Mouse (Mus musculus) C2C12 (cell line): ENCODE measurements around the gene Copb1. TPM values are rescaled to one million over a fixed set of nuclear protein-coding genes. Genes with fewer than 3 reads are reported as not detected.

Experiments used
- H3K27me3 ChIP-seq: one replicate; pipeline ENCODE4 v1.6.1; 2011; ENCODE audit not compliant: control insufficient read depth, insufficient read depth, insufficient read length
- H3K36me3 ChIP-seq: one replicate; pipeline ENCODE4 v1.6.1; 2011; ENCODE audit not compliant: control insufficient read depth, insufficient read depth
- H3K4me3 ChIP-seq: one replicate; pipeline ENCODE4 v1.5.1; 2011; ENCODE audit warnings: mild to moderate bottlenecking, control low read depth; ENCODE audit not compliant: poor library complexity, insufficient read depth, severe bottlenecking
- H3K79me2 ChIP-seq: one replicate; pipeline ENCODE4 v1.6.1; 2011; ENCODE audit not compliant: control insufficient read depth, insufficient read depth
- H3K79me3 ChIP-seq: one replicate; pipeline ENCODE4 v1.6.1; 2011; ENCODE audit warnings: low read depth, control low read depth
- H3ac ChIP-seq: one replicate; pipeline ENCODE3; 2011; ENCODE audit warnings: low read depth; ENCODE audit not compliant: control insufficient read depth, insufficient read length
- CEBPB ChIP-seq: IDR thresholded peaks from one replicate; pipeline ENCODE4 v1.6.1; 2011; ENCODE audit warnings: low read depth, mild to moderate bottlenecking, control low read depth, moderate library complexity
- CTCF ChIP-seq: IDR thresholded peaks from one replicate; pipeline ENCODE4 v1.5.1; 2011; ENCODE audit not compliant: control insufficient read depth, insufficient read depth, insufficient read length
- FOSL1 ChIP-seq: IDR thresholded peaks from one replicate; pipeline ENCODE4 v1.8.0; 2011; ENCODE audit warnings: mild to moderate bottlenecking, low read length; ENCODE audit not compliant: poor library complexity, insufficient read depth, severe bottlenecking
- MAX ChIP-seq: IDR thresholded peaks from one replicate; pipeline ENCODE4 v1.6.1; 2011; ENCODE audit warnings: mild to moderate bottlenecking, control low read depth
- MYOD1 ChIP-seq: IDR thresholded peaks from one replicate; pipeline ENCODE4 v1.6.1; 2011; ENCODE audit warnings: low read depth; ENCODE audit not compliant: control insufficient read depth, insufficient read length
- MYOG ChIP-seq: IDR thresholded peaks from one replicate; pipeline ENCODE4 v1.6.1; 2011; ENCODE audit not compliant: control insufficient read depth, insufficient read length; ENCODE audit errors: extremely low read depth
- USF1 ChIP-seq: IDR thresholded peaks from one replicate; pipeline ENCODE4 v1.6.1; 2011; ENCODE audit warnings: low read depth, mild to moderate bottlenecking, control low read depth, moderate library complexity
- polyA plus RNA-seq: library from polyadenylated mRNA; unstranded; fragments of >200 nt; fragmentation: generic; extraction: Trizol; gene quantifications from one replicate; pipeline ENCODE4 v1.2.1, GENCODE M21; 2012; ENCODE audit warnings: missing spikeins

The Copb1 gene
- polyA plus RNA-seq, 1 experiment = 53.9 TPM

- Histone ChIP-seq H3ac (no peak overlapping the region), H3K4me3 (no peak overlapping the region), H3K36me3 (no peaks in the 10 kb centered on the region), H3K79me3 (no peaks in the 10 kb centered on the region), H3K79me2 (no peaks in the 10 kb centered on the region), H3K27me3 (no peaks in the 10 kb centered on the region)
- no peak for TF ChIP-seq FOSL1
- TF ChIP-seq CEBPB = no peak
Observed at GRCm38 (mm10) chr7:114192581-114192980, 61.9 kb downstream of the Copb1 start.

DNA sequence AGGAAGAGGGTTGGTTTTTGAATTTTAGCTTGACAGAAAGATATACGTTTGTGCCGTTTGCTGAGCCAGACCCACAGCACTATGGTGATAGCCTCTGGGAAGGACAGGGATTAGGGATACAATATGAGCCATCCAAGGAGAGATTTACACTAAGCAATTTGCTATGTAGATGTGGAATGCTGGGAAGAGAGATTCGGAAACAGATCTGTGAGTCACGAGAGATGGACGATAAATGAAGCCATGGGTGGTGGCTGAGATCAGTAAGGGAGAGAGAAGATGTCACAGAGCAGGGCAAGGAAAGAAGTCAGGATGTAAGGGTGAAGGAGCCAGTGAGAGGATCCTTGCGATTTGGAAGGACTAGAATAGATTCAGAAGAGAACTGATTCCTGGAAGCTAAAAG lies 71.1 kb downstream of the Copb1 start:
- no peak for TF ChIP-seq CTCF
- TF ChIP-seq USF1 = no peak
- TF ChIP-seq MAX = no peak
- no peak for TF ChIP-seq MYOG
- TF ChIP-seq CEBPB = no peak
- no peak for TF ChIP-seq MYOD1
- no peak for TF ChIP-seq FOSL1
- no peak overlapping the region for H3ac ChIP-seq

DNA sequence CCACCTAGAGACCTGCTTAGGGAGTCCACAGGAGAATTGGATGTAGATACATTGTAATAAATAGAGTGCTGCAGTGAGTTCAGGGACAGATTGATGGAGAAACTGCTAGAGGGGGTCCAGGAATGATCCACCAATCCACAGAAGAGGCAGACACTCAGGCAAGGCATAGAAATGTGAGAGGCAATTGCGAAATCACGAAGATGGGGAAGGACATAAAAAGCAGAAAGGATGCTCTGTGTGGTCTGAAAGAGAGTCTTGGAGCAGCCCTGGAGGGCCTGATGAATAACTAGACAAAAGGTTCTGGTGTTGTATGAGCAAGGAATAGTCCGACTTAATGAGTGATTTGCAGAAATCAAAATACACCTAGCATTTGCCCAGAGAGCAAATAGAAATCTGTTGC lies 71.8 kb downstream of the Copb1 start:
- H3K27me3 ChIP-seq = no peaks in the 10 kb centered on the region
- H3K36me3 ChIP-seq = no peaks in the 10 kb centered on the region
- no peak overlapping the region for H3K4me3 ChIP-seq
- TF ChIP-seq CEBPB = peak; percentile 32
- TF ChIP-seq MYOG = no peak
- TF ChIP-seq MYOD1 = no peak
- no peaks in the 10 kb centered on the region for H3K79me3 ChIP-seq
- no peak overlapping the region for H3ac ChIP-seq
- H3K79me2 ChIP-seq = no peaks in the 10 kb centered on the region

More for the DNA sequence above, 71.1 kb downstream of the Copb1 start:
- H3K27me3 ChIP-seq = no peaks in the 10 kb centered on the region
- H3K79me2 ChIP-seq = no peaks in the 10 kb centered on the region
- H3K4me3 ChIP-seq = no peak overlapping the region
- no peaks in the 10 kb centered on the region for H3K79me3 ChIP-seq
- H3K36me3 ChIP-seq = no peaks in the 10 kb centered on the region

DNA sequence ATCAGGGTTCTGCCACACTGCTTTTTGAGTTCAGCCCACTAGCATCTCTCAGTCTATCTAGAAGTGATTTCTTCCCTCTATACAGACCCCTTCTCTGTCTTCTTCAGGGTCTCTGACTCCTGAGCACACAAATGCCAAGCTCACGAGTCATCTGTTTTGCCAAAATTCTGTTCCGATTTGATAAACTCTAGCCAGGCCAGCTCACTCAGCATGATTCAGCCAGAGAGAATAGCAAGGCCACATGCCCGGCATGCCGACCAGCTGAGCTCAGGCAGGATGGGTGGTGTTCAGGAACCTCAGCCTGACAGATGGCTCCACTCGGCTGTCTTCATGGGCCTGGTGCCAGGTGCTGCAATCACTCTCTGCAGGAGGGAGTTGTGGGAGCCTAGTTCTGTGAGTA lies 73.1 kb downstream of the Copb1 start:
- TF ChIP-seq CTCF (no peak), MAX (peak; percentile 94), USF1 (no peak), MYOG (no peak), FOSL1 (peak; percentile 56), MYOD1 (peak; percentile 98), CEBPB (peak; percentile 52)
- Histone ChIP-seq H3K79me2 (no peaks in the 10 kb centered on the region), H3K4me3 (no peak overlapping the region), H3K36me3 (no peaks in the 10 kb centered on the region), H3K27me3 (no peaks in the 10 kb centered on the region), H3K79me3 (no peaks in the 10 kb centered on the region), H3ac (no peak overlapping the region)

DNA sequence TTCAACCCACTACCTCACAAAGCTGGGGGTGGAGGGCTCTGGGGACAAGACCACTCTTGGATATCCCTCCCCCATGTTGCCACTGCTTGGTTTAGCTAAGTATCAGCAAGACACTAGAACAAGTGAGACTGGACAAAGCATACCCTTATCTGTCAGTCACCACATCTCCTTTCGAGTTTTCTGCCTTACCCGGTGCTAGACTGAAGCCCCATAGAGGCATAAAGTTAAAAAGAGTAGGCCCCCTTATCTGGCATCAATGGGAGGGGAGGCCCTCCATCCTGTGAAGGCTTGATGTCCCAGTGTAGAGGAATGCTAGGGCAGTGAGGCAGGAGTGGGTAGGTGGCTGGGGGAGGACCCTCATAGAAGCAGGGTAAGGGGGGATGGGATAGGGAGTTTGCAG lies 77.9 kb downstream of the Copb1 start:
- Histone ChIP-seq H3K4me3 (no peak overlapping the region), H3K27me3 (no peaks in the 10 kb centered on the region), H3K79me3 (no peaks in the 10 kb centered on the region), H3K79me2 (no peaks in the 10 kb centered on the region), H3ac (no peak overlapping the region), H3K36me3 (no peaks in the 10 kb centered on the region)
- TF ChIP-seq FOSL1 = no peak
- no peak for TF ChIP-seq MYOD1
- TF ChIP-seq MYOG = no peak

DNA sequence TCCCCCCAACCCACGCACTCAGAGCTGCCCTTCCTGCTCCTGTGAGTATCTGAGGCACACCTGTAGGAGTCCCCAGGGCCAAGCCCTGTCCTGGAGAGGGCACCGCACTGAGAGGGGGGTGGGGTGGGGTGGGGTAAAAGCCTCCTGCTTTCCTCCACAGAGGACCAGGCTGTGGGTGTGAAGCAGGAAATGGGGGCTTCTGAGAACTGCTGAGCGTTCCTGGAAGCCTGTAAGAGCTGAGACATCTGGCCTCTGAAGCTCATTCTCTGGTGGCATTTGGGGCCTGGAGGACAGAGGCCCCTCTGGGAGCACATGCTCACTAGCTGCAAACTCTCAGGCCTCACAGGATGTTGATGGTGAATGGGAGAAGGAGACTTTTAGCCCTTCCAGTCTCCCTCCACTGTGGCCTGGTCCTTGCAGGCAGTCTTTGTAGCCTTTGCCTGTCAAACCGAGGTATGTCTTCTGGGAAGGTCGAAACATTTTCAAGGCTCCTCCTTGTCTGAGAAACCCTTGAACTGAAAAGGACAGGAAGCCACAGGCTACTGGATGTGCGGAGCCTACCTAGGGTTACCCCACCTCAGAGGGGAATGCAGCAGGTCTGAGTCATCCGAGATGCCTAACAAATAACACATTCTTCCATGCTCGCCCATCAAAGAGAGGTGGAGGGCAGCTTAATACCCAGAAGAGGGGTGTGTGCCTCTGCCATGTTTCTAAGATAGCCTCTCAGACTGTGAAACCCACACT lies 83.0 kb downstream of the Copb1 start:
- Histone ChIP-seq H3K27me3 (no peaks in the 10 kb centered on the region), H3ac (no peak overlapping the region), H3K79me2 (no peaks in the 10 kb centered on the region), H3K36me3 (no peaks in the 10 kb centered on the region), H3K79me3 (no peaks in the 10 kb centered on the region), H3K4me3 (no peak overlapping the region)
- TF ChIP-seq CEBPB (no peak), FOSL1 (no peak), USF1 (no peak), MYOG (no peak), MAX (no peak), MYOD1 (no peak), CTCF (no peak)
